Mouse (Mus musculus) midbrain, embryonic 13.5 days (tissue): ENCODE data around the gene Fbxl15. TPM values are rescaled to one million over a fixed set of nuclear protein-coding genes. Genes with fewer than 3 reads are reported as not detected.

ENCODE experiments used
- ATAC-seq: fragments of 200-750 bp; cut with Nextera tagmentation; 2 replicates; pipeline ENCODE4 v1.8.0; 2017; ENCODE audit warnings: mild to moderate bottlenecking, moderate TSS enrichment, moderate library complexity
- H3K27ac ChIP-seq: fragments of 300-500 bp; sonication (generic); 2 replicates; pipeline ENCODE4 v1.5.1; 2015; ENCODE audit warnings: inconsistent platforms, mild to moderate bottlenecking, moderate library complexity
- H3K27me3 ChIP-seq: fragments of 300-500 bp; sonication (generic); 2 replicates; pipeline ENCODE4 v1.6.1; 2015; ENCODE audit warnings: mild to moderate bottlenecking, inconsistent platforms
- H3K36me3 ChIP-seq: fragments of 300-500 bp; sonication (generic); 2 replicates; pipeline ENCODE4 v1.6.1; 2015; ENCODE audit warnings: mild to moderate bottlenecking, inconsistent platforms
- H3K4me1 ChIP-seq: fragments of 300-500 bp; sonication (generic); replicated peaks from 2 replicates; pipeline ENCODE4 v1.6.1; 2015; ENCODE audit warnings: inconsistent platforms
- H3K4me2 ChIP-seq: fragments of 300-500 bp; sonication (generic); replicated peaks from 2 replicates; pipeline ENCODE4 v1.6.1; 2015; ENCODE audit warnings: moderate library complexity, mild to moderate bottlenecking, inconsistent platforms
- H3K4me3 ChIP-seq: fragments of 300-500 bp; sonication (generic); replicated peaks from 2 replicates; pipeline ENCODE4 v1.5.1; 2015; ENCODE audit warnings: mild to moderate bottlenecking, inconsistent platforms
- H3K9ac ChIP-seq: fragments of 300-500 bp; sonication (generic); replicated peaks from 2 replicates; pipeline ENCODE4 v1.6.1; 2015; ENCODE audit warnings: mild to moderate bottlenecking, inconsistent platforms
- H3K9me3 ChIP-seq: fragments of 300-500 bp; sonication (generic); 2 replicates; pipeline ENCODE4 v1.6.1; 2016; ENCODE audit warnings: mild to moderate bottlenecking, inconsistent platforms
- WGBS: fragments of 180-500 bp; shearing (Covaris S2); methylation state at CpG from one replicate; pipeline ENCODE4 v1.1.7; 2015; 5-methylcytosine and 5-hydroxymethylcytosine counted together
- polyA plus RNA-seq: library from polyadenylated mRNA; unstranded; fragments of >200 nt; fragmentation: Nextera tagmentation; extraction: Ambion mirVana; gene quantifications from 2 replicates; pipeline ENCODE4 v1.2.1, GENCODE M21; 2015

The Fbxl15 gene
- polyA plus RNA-seq, 1 experiment from 2014 or later: 44.2 TPM

GRCm38 (mm10) chr19:46310312-46310865 is 17.6 kb upstream of the Fbxl15 start:
- no peak for ATAC-seq
- WGBS: 90% methylated on average over 12 of the region's 12 CpGs
- peaks cover 69% of the 10 kb centered on the region for H3K27me3 ChIP-seq

GRCm38 (mm10) chr19:46311341-46311740 is 16.6 kb upstream of the Fbxl15 start:
- Histone ChIP-seq H3K9ac (no peak overlapping the region), H3K4me1 (peaks cover 20% of the 10 kb centered on the region), H3K4me2 (no peak overlapping the region), H3K4me3 (no peak overlapping the region), H3K9me3 (no peaks in the 10 kb centered on the region), H3K27ac (no peak overlapping the region), H3K36me3 (peaks cover 41% of the 10 kb centered on the region), H3K27me3 (peaks cover 69% of the 10 kb centered on the region)
- ATAC-seq: no peak
- 90% methylated on average over 9 of the region's 9 CpGs for WGBS

More at GRCm38 (mm10) chr19:46310312-46310865, 17.6 kb upstream of the Fbxl15 start:
- H3K27ac ChIP-seq: no peak overlapping the region
- H3K9ac ChIP-seq: no peak overlapping the region
- no peaks in the 10 kb centered on the region for H3K9me3 ChIP-seq
- peaks cover 19% of the 10 kb centered on the region for H3K4me1 ChIP-seq
- peaks cover 41% of the 10 kb centered on the region for H3K36me3 ChIP-seq
- H3K4me2 ChIP-seq: no peak overlapping the region
- H3K4me3 ChIP-seq: no peak overlapping the region

GRCm38 (mm10) chr19:46312566-46312965 is 15.4 kb upstream of the Fbxl15 start:
- Histone ChIP-seq H3K4me1 (peaks cover 32% of the 10 kb centered on the region), H3K36me3 (peaks cover 41% of the 10 kb centered on the region), H3K4me3 (no peak overlapping the region), H3K9me3 (no peaks in the 10 kb centered on the region), H3K27ac (no peak overlapping the region), H3K9ac (no peak overlapping the region), H3K4me2 (no peak overlapping the region), H3K27me3 (peaks cover 70% of the 10 kb centered on the region)
- 90% methylated on average over 21 of the region's 21 CpGs for WGBS
- no peak for ATAC-seq

GRCm38 (mm10) chr19:46313116-46313515 is 14.9 kb upstream of the Fbxl15 start:
- H3K36me3 ChIP-seq: peaks cover 41% of the 10 kb centered on the region
- no peak overlapping the region for H3K4me3 ChIP-seq
- no peaks in the 10 kb centered on the region for H3K9me3 ChIP-seq
- ATAC-seq: no peak
- no peak overlapping the region for H3K27ac ChIP-seq
- WGBS: 82% methylated on average over 9 of the region's 9 CpGs
- H3K27me3 ChIP-seq: peaks cover 70% of the 10 kb centered on the region
- H3K4me1 ChIP-seq: peaks cover 37% of the 10 kb centered on the region
- H3K9ac ChIP-seq: no peak overlapping the region
- no peak overlapping the region for H3K4me2 ChIP-seq

- no peak overlapping the region for H3K4me2 ChIP-seq
- H3K36me3 ChIP-seq: peaks cover 41% of the 10 kb centered on the region
- ATAC-seq: no peak
- H3K4me1 ChIP-seq: peaks cover 40% of the 10 kb centered on the region
- H3K4me3 ChIP-seq: no peak overlapping the region
- no peak overlapping the region for H3K27ac ChIP-seq
- 73% methylated on average over 6 of the region's 6 CpGs for WGBS
- no peak overlapping the region for H3K9ac ChIP-seq
- H3K27me3 ChIP-seq: peaks cover 70% of the 10 kb centered on the region
- no peaks in the 10 kb centered on the region for H3K9me3 ChIP-seq
Measured at GRCm38 (mm10) chr19:46313591-46313990, 14.4 kb upstream of the Fbxl15 start.

GRCm38 (mm10) chr19:46314151-46314601 is 13.8 kb upstream of the Fbxl15 start:
- no peaks in the 10 kb centered on the region for H3K9me3 ChIP-seq
- peaks cover 41% of the 10 kb centered on the region for H3K36me3 ChIP-seq
- no peak overlapping the region for H3K27ac ChIP-seq
- H3K9ac ChIP-seq: no peak overlapping the region
- H3K27me3 ChIP-seq: peaks cover 73% of the 10 kb centered on the region
- ATAC-seq: no peak
- WGBS: 21% methylated on average over 18 of the region's 18 CpGs
- H3K4me1 ChIP-seq: peaks cover 41% of the 10 kb centered on the region
- no peak overlapping the region for H3K4me2 ChIP-seq
- no peak overlapping the region for H3K4me3 ChIP-seq

GRCm38 (mm10) chr19:46314872-46315742 is 12.9 kb upstream of the Fbxl15 start:
- Histone ChIP-seq H3K4me1 (peaks cover 47% of the 10 kb centered on the region), H3K36me3 (peaks cover 41% of the 10 kb centered on the region), H3K9ac (no peak overlapping the region), H3K9me3 (no peaks in the 10 kb centered on the region), H3K27me3 (peaks cover 77% of the 10 kb centered on the region), H3K4me3 (no peak overlapping the region), H3K27ac (no peak overlapping the region), H3K4me2 (no peak overlapping the region)
- no peak for ATAC-seq
- WGBS: 52% methylated on average over 14 of the region's 14 CpGs

- WGBS: 51% methylated on average over 12 of the region's 12 CpGs
- Histone ChIP-seq H3K27me3 (peaks cover 84% of the 10 kb centered on the region), H3K4me3 (peak overlapping the region; percentile 55), H3K4me1 (peaks cover 56% of the 10 kb centered on the region), H3K9me3 (no peaks in the 10 kb centered on the region), H3K4me2 (peak overlapping the region; percentile 71), H3K36me3 (peaks cover 34% of the 10 kb centered on the region), H3K9ac (peak overlapping the region; percentile 81; the same call in 1 of the 2 replicates), H3K27ac (no peak overlapping the region)
- ATAC-seq: no peak
Measured at GRCm38 (mm10) chr19:46315752-46316610, 12.0 kb upstream of the Fbxl15 start.

GRCm38 (mm10) chr19:46316846-46317545 is 11.0 kb upstream of the Fbxl15 start:
- Histone ChIP-seq H3K9ac (peak overlapping the region; percentile 81), H3K27me3 (peaks cover 84% of the 10 kb centered on the region), H3K4me3 (peak overlapping the region; percentile 55), H3K9me3 (no peaks in the 10 kb centered on the region), H3K4me2 (peak overlapping the region; percentile 71), H3K27ac (peak overlapping the region; percentile 60), H3K36me3 (peaks cover 24% of the 10 kb centered on the region), H3K4me1 (peaks cover 66% of the 10 kb centered on the region)
- 32% methylated on average over 15 of the region's 15 CpGs for WGBS
- 0 out of 2 replicates have a peak, but pooled peaks have one; percentile 0 for ATAC-seq

GRCm38 (mm10) chr19:46317546-46317885 is 10.5 kb upstream of the Fbxl15 start:
- Histone ChIP-seq H3K36me3 (peaks cover 20% of the 10 kb centered on the region), H3K4me2 (peak overlapping the region; percentile 71), H3K4me3 (peak overlapping the region; percentile 55), H3K9ac (peak overlapping the region; percentile 81), H3K4me1 (peaks cover 71% of the 10 kb centered on the region), H3K27me3 (peaks cover 83% of the 10 kb centered on the region), H3K27ac (peak overlapping the region; percentile 60), H3K9me3 (no peaks in the 10 kb centered on the region)
- WGBS: under 1% methylated on average over 22 of the region's 48 CpGs
- ATAC-seq: 0 out of 2 replicates have a peak, but pooled peaks have one; percentile 20

GRCm38 (mm10) chr19:46318031-46318471 is 9.9 kb upstream of the Fbxl15 start:
- H3K36me3 ChIP-seq: peaks cover 15% of the 10 kb centered on the region
- peak overlapping the region; percentile 81 for H3K9ac ChIP-seq
- H3K27me3 ChIP-seq: peaks cover 78% of the 10 kb centered on the region
- H3K4me3 ChIP-seq: peak overlapping the region; percentile 55
- peak overlapping the region; percentile 60 for H3K27ac ChIP-seq
- whole genome bisulfite sequencing: 3% methylated on average over 39 of the region's 42 CpGs
- no peak for ATAC-seq
- no peaks in the 10 kb centered on the region for H3K9me3 ChIP-seq
- peak overlapping the region; percentile 71 for H3K4me2 ChIP-seq
- peaks cover 76% of the 10 kb centered on the region for H3K4me1 ChIP-seq
